Mouse (Mus musculus) megakaryocyte, adult 5-6 weeks (primary cell): ENCODE data around the gene Cep295. TPM values are rescaled to one million over a fixed set of nuclear protein-coding genes. Genes with fewer than 3 reads are reported as not detected.
"Not testable (repeated sequence)": the region's sequence is repeated elsewhere in the genome, so short reads cannot be mapped to it uniquely, and the experiment has no call there.

Experiments
- ATAC-seq: 2 replicates; pipeline ENCODE4 v1.8.0; 2016; ENCODE audit warnings: mild to moderate bottlenecking, inconsistent platforms; ENCODE audit not compliant: poor library complexity, severe bottlenecking
- total RNA-seq, 2 experiments: library from RNA; stranded (forward) in 1 of 2; stranded (reverse) in 1 of 2; fragments of 153-499, 151-499 nt in 1 of 2; fragments of 221-1000, 200-1000 nt in 1 of 2; gene quantifications; 2 replicates each; pipeline versions ENCODE4 v1.2.3 to v1.2.4; 2015 to 2017

Gene Cep295
- total RNA-seq, 2 experiments from 2014 or later: 27.8 to 41.6 TPM

GRCm38 (mm10) chr9:15307257-15307656 is 50.3 kb downstream of the Cep295 start:
- ATAC-seq: no peak

DNA sequence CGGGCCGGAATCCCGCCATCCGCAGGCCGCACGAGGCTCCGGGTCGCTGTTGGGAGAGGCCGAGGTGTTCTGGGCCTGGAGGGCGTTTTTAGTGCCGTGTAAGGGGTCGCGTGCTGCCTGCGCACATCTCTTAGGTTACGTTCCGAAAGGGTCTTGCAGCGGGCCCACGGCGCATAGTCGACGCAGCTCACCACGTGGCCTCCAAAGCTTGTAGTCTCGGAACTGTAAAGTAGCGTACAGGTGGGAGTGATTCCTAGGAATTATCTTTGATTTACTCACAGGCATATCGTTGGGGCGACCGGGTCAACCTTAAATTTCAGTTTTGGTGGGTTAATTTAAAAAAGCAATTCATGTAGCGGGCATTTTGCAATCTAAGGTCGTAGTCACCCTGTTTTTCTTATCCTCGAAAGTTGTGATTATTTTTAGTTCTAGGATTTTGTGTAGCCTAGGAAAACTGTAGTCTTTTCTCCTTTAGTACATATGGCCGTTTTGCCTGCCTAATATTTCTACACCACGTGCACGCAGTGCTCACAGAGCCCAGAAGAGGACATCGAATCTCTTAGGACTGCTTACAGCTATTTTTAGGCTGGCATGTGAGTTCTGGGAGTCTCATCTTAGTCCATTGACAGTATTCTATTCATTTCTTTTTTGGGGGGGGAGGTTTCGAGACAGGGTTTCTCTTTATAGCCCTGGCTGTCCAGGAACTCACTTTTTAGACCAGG is 51.0 kb downstream of the Cep295 start, which contains the start of gene 4931406C07Rik:
Gene 4931406C07Rik (minus strand): TSS at position 51 of the 722 bp plus-strand sequence.
- no peak for ATAC-seq

GRCm38 (mm10) chr9:15305503-15306397 is 51.8 kb downstream of the Cep295 start, which contains the start of gene Taf1d:
TSS of gene Taf1d (plus strand) at chr9:15306214.
- peak; percentile 97 for ATAC-seq

- ATAC-seq: no peak
These were observed 54.7 kb downstream of the Cep295 start for GRCm38 (mm10) chr9:15302881-15303280.

DNA sequence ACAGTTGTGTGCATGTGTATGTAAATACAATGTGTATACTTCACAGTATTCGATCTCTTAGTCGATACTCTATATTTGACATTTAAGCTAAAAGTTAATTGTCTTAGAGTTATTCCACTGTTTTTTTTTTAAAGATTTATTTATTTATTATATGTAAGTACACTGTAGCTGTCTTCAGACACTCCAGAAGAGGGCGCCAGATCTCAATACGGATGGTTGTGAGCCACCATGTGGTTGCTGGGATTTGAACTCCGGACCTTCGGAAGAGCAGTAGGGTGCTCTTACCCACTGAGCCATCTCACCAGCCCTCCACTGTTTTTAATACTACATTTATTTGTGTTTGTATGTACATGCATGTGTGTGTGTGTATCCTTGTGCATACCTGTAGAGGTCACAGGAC is 55.6 kb downstream of the Cep295 start:
- ATAC-seq: not testable (repeated sequence)

- peak; percentile 45 for ATAC-seq
These were observed 56.2 kb downstream of the Cep295 start for GRCm38 (mm10) chr9:15301399-15301798.

- ATAC-seq: no peak
These were observed 57.5 kb downstream of the Cep295 start for GRCm38 (mm10) chr9:15300056-15300455.

- ATAC-seq: peak; percentile 56
These were observed 59.1 kb downstream of the Cep295 start for GRCm38 (mm10) chr9:15298451-15298850.

- no peak for ATAC-seq
These were observed 60.5 kb downstream of the Cep295 start for GRCm38 (mm10) chr9:15297112-15297511.

- ATAC-seq: peak; percentile 89
These were observed 68.3 kb downstream of the Cep295 start for GRCm38 (mm10) chr9:15289251-15289650.

GRCm38 (mm10) chr9:15288402-15288801 is 69.2 kb downstream of the Cep295 start:
- ATAC-seq: no peak

DNA sequence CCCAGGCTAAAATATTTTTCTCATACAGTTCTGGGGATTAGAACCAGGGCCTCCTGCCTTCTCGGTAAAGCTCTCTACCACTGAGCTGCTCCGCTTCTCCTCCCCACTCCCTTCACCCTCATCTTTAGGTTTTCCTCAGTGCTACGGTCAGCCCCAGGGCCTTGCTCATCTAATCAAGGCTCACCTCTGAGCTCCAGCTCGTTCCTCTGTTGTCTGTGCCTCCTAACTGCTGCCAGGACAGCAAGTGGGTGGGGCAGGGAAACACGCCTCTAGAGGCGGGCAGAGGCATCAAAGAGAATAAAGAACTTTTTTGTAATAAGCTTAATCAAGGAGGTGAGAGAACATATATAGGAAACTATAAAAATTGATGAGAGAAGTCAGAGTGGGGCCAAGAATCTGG is 69.7 kb downstream of the Cep295 start:
- no peak for ATAC-seq

DNA sequence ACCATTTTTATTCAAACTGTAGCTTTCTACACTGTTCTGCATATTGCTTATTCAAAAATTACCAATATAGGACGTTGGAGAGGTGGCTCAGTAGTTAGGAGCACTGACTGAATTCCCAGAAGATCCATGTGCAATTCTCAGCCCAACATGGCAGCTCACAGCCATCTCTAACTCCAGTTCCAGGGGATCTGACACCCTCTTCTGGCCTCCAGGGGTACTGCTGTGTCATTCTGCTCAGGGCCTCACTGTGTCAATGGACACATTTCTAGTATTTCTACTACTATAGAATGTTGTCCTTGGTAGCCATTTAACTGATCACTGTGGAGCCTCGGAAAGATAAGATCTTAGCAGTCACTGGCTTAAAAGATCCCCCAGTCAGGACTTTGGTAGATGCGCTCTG is 72.1 kb downstream of the Cep295 start:
- peak; percentile 53 for ATAC-seq

- no peak for ATAC-seq
These were observed 77.1 kb downstream of the Cep295 start for GRCm38 (mm10) chr9:15280491-15280879.

DNA sequence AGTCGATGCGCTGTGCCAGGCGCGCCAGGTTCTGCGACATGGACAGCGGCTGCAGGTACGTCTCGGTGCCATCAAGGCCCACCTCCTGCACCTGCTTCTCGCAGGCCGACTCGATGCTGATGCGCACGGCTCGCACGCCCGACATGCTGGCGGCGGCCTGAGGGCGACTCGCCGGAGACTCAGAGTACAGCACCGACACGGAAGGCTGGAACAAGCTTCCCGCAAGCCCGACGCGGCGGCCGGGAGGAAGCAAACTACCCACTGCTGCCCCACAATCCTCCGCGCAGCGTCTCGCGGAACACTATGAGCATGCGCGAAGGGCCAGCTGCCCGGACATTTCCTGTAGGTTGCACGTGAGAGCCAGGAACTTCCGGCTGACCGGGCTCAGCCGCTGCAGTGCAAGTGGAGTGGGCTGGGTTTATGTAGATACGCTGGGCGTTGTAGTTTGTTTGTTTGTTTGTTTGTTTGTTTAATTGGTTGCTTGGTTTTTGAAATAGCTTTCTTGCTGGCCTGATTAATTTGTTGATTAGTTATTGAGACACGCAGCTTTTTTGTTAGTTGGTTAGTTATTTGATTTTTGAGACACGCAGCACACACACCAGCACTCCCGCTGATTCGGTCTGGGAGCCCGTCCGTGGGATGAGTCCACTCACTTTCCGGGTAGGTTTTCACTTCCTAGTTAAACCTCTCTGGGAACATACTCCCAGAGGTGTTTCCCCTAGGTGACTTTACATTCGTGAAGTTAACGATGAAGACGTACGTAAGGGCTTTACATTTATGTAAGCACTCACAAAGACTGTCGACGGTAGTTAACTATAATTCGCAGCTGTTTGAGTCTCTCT is 77.7 kb downstream of the Cep295 start, which contains the start of gene Med17:
Gene Med17 (minus strand): TSS at position 283 of the 842 bp plus-strand sequence.
- ATAC-seq: peak; percentile 97

DNA sequence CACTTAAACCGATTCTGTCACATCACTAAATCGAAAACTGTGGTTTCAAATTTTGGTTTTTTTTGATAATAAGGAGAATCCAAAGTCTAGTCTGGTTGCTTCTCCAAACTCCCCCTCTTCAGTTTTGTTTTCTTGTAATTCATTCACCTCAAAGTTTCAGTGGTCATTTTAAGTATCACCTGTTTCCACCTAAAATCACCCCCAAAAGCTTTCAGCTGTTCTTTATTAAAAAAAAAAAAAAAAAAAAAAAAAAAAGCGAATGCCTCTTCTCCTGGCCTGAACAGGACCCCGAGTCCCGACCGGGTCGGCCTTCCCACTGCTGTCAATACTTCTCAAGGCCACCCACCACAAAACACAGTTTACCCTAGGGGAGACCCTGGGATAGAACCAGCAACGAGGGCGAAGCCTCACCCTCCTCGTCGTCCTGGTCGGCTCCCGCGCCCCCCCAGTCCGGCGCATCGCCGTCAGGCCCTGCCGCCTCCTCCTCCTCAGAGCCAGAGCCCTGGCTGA is 78.4 kb downstream of the Cep295 start:
- no peak for ATAC-seq

- ATAC-seq: no peak
These were observed 79.2 kb downstream of the Cep295 start for GRCm38 (mm10) chr9:15278343-15278742.

- ATAC-seq: no peak
These were observed 80.7 kb downstream of the Cep295 start for GRCm38 (mm10) chr9:15276855-15277254.

DNA sequence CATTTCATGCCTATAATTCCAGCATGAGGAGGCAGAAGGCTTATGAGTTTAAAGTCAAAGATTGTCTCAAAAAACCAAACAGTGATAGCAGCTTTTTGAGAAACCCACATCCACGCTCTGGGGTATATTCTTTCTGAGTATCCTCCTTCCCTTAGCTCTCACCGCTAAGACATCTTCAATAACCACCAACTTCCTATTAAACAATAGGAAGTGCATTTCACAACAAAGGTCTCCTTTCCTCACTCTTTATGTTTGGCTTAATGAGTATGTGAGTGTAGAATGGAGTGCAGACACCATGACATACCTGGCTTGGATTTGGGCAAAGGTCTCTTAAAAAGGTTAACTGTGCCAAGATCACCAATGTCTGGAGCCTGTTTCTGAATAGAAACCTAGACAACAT is 83.6 kb downstream of the Cep295 start:
- ATAC-seq: peak; percentile 86
